Mouse (Mus musculus): ENCODE results near the gene Necap2.

The Necap2 gene

GRCm38 (mm10) chr4:141074109-141074508, 4.0 kb downstream of the Necap2 start:
- DNase-seq (ENCODE audit: low read depth in 1 of 2, low spot score in 2 of 2), result no peak

GRCm38 (mm10) chr4:141073661-141074060, 4.5 kb downstream of the Necap2 start:
- DNase-seq (ENCODE audit: low read depth in 1 of 2, low spot score in 2 of 2), result no peak

GRCm38 (mm10) chr4:141072502-141072901, 5.7 kb downstream of the Necap2 start:
- DNase-seq (ENCODE audit: low read depth in 1 of 2, low spot score in 2 of 2), result no peak

- DNase-seq (ENCODE audit: low read depth in 1 of 2, low spot score in 2 of 2), result no peak
Measured at GRCm38 (mm10) chr4:141069731-141070130, 8.4 kb downstream of the Necap2 start.

- DNase-seq (ENCODE audit: low read depth in 1 of 2, low spot score in 2 of 2), result no peak
Measured at GRCm38 (mm10) chr4:141068655-141069054, 9.5 kb downstream of the Necap2 start.

- DNase-seq (ENCODE audit: low read depth in 1 of 2, low spot score in 2 of 2), result no peak
Measured at GRCm38 (mm10) chr4:141067516-141068046, 10.6 kb downstream of the Necap2 start.

- no peak for DNase-seq (ENCODE audit: low read depth in 1 of 2, low spot score in 2 of 2)
Measured at GRCm38 (mm10) chr4:141066709-141067515, 11.2 kb downstream of the Necap2 start.

GRCm38 (mm10) chr4:141065123-141065522, 13.0 kb downstream of the Necap2 start:
- DNase-seq (ENCODE audit: low read depth in 1 of 2, low spot score in 2 of 2), result peak; percentile 45 to 64

GRCm38 (mm10) chr4:141064104-141064659, 14.0 kb downstream of the Necap2 start:
- DNase-seq (ENCODE audit: low read depth in 1 of 2, low spot score in 2 of 2), result no peak

- peak; percentile 96 to 97 for DNase-seq (ENCODE audit: low read depth in 1 of 2, low spot score in 2 of 2)
Measured at GRCm38 (mm10) chr4:141060426-141061301, 17.5 kb downstream of the Necap2 start, which contains the start of gene Crocc. Gene Crocc, minus strand, starts transcription at chr4:141060550.

- DNase-seq (ENCODE audit: low read depth in 1 of 2, low spot score in 2 of 2), result no peak
Measured at GRCm38 (mm10) chr4:141059616-141060425, 18.3 kb downstream of the Necap2 start.

- DNase-seq (ENCODE audit: low read depth in 1 of 2, low spot score in 2 of 2), result no peak
Measured at GRCm38 (mm10) chr4:141058835-141059234, 19.3 kb downstream of the Necap2 start.

- DNase-seq (ENCODE audit: low read depth in 1 of 2, low spot score in 2 of 2), result no peak
Measured at GRCm38 (mm10) chr4:141056970-141057369, 21.2 kb downstream of the Necap2 start.

GRCm38 (mm10) chr4:141053568-141054161, 24.5 kb downstream of the Necap2 start:
- DNase-seq (ENCODE audit: low read depth in 1 of 2, low spot score in 2 of 2), result no peak

GRCm38 (mm10) chr4:141053138-141053537, 25.0 kb downstream of the Necap2 start:
- no peak for DNase-seq (ENCODE audit: low read depth in 1 of 2, low spot score in 2 of 2)

GRCm38 (mm10) chr4:141052442-141052841, 25.7 kb downstream of the Necap2 start:
- no peak for DNase-seq (ENCODE audit: low read depth in 1 of 2, low spot score in 2 of 2)

- DNase-seq (ENCODE audit: low read depth in 1 of 2, low spot score in 2 of 2), result no peak
Measured at GRCm38 (mm10) chr4:141049476-141049835, 28.7 kb downstream of the Necap2 start.

- DNase-seq (ENCODE audit: low read depth in 1 of 2, low spot score in 2 of 2), result no peak
Measured at GRCm38 (mm10) chr4:141048810-141049475, 29.2 kb downstream of the Necap2 start.

- DNase-seq (ENCODE audit: low read depth in 1 of 2, low spot score in 2 of 2), result peak in 1 of 2 experiments; percentile 13
Measured at GRCm38 (mm10) chr4:141044816-141045215, 33.3 kb downstream of the Necap2 start.

GRCm38 (mm10) chr4:141041117-141041516, 37.0 kb downstream of the Necap2 start:
- DNase-seq (ENCODE audit: low read depth in 1 of 2, low spot score in 2 of 2), result no peak
